Mouse (Mus musculus): ENCODE measurements at regions not wholly inside any gene's neighbourhood (a gene's known extent, or its start where the extent isn't known, plus 50 kb on each side); places are given as distances from the start of the nearest gene placed in this dataset.

- TF ChIP-seq CTCF (conservative IDR thresholded peaks at IDR 0.05; ENCODE audit: insufficient read depth, insufficient read length, low read depth, low read length): no peak
- no peak for TF ChIP-seq POLR2A (IDR thresholded peaks at IDR 0.05; ENCODE audit: low read depth, low read length)
These were observed 61.7 kb upstream of the 6030498E09Rik start for GRCm38 (mm10) chrX:38710660-38711264.

Measured in kidney, adult 2 months (tissue).